Mouse (Mus musculus): ENCODE measurements around the gene Gm6710.
"Not testable (repeated sequence)": the region's sequence is repeated elsewhere in the genome, so short reads cannot be mapped to it uniquely, and the experiment has no call there.

DNA sequence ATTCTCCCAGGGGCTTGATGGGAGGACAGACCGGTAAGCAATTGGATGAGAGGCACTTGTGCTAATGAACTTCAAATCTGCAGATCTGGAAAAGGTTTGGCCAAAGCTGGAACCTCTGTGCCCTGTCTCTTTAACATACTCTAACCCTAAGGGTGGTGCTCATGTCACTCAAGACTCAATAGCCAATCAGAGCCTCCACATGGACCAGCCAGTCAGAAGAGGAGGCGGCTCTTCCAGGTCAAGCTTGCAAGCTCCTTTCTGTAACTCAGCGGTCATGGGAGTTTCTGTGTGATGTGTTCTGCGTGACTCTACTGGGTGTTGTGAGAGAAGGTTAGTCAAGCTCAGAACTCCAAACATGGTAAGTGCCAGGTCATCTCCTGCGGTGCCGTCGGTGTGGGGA is at the start of gene Gm6710:
- TF ChIP-seq CTCF (IDR thresholded peaks at IDR 0.05; ENCODE audit: control insufficient read depth, insufficient read depth, insufficient read length); USF1 (IDR thresholded peaks at IDR 0.05; ENCODE audit: low read depth): not testable (repeated sequence)
